Mouse (Mus musculus) small intestine, adult 2 months (tissue): ENCODE results near the gene Vamp8.

Experiments
- CTCF ChIP-seq: fragments of 200-500 bp; IDR thresholded peaks from 2 replicates; pipeline ENCODE4 v1.5.1; 2012; ENCODE audit warnings: low read depth, mild to moderate bottlenecking, control low read depth, inconsistent platforms, low read length, moderate library complexity, mixed read lengths; ENCODE audit not compliant: insufficient replicate concordance, insufficient read length; ENCODE audit errors: extremely low read depth
- POLR2A ChIP-seq: fragments of 200-500 bp; IDR thresholded peaks from 2 replicates; pipeline ENCODE4 v1.6.1; 2012; ENCODE audit warnings: low read depth, mild to moderate bottlenecking, control low read depth, inconsistent platforms, low read length, moderate library complexity

DNA sequence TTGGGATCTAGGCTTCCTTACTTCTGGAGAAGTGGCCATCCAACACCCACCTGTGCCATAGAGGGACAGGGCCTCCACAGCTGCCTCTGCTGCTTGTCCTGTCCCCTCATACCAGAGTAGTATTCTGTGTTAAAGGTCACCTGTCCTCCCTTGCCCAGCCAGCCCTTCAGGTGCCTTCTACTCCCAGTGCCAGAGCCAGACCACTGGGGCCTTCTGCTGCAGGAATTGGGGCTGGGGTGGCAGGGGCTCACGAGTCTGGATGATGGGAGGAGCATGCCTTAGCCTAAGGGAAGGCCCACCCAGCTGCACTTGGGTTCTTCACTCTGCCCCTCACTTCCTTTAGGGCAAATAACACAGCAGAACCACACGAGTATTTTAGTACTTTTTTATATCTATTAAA is 31.2 kb downstream of the Vamp8 start:
- TF ChIP-seq CTCF (no peak), POLR2A (no peak)
